Mouse (Mus musculus) midbrain, embryonic 11.5 days (tissue): ENCODE measurements around the gene C1ra. TPM values are rescaled to one million over a fixed set of nuclear protein-coding genes. Genes with fewer than 3 reads are reported as not detected.
"Not testable (repeated sequence)": the region's sequence is repeated elsewhere in the genome, so short reads cannot be mapped to it uniquely, and the experiment has no call there.

Source experiments
- ATAC-seq: fragments of 200-750 bp; cut with Nextera tagmentation; 2 replicates; pipeline ENCODE4 v1.8.0; 2017; ENCODE audit warnings: moderate TSS enrichment, moderate library complexity; ENCODE audit not compliant: low FRiP score
- DNase-seq: peaks from one replicate; pipeline ENCODE4 v3.0.0; 2015; ENCODE audit warnings: low spot score; ENCODE audit errors: missing footprints
- H3K27ac ChIP-seq: fragments of 300-500 bp; sonication (generic); 2 replicates; pipeline ENCODE4 v1.5.1; 2014; ENCODE audit warnings: low read depth, low read length
- H3K27me3 ChIP-seq: fragments of 300-500 bp; sonication (generic); 2 replicates; pipeline ENCODE4 v1.6.1; 2014; ENCODE audit warnings: mild to moderate bottlenecking, low read length, moderate library complexity, mixed read lengths; ENCODE audit not compliant: control insufficient read depth, insufficient read depth
- H3K36me3 ChIP-seq: fragments of 300-500 bp; sonication (generic); 2 replicates; pipeline ENCODE4 v1.6.1; 2014; ENCODE audit warnings: mild to moderate bottlenecking, low read length, moderate library complexity, mixed read lengths; ENCODE audit not compliant: control insufficient read depth, insufficient read depth
- H3K4me1 ChIP-seq: fragments of 300-500 bp; sonication (generic); 2 replicates; pipeline ENCODE4 v1.6.1; 2014; ENCODE audit warnings: low read length; ENCODE audit not compliant: control insufficient read depth, insufficient read depth
- H3K4me2 ChIP-seq: fragments of 300-500 bp; sonication (generic); 2 replicates; pipeline ENCODE4 v1.6.1; 2014; ENCODE audit warnings: mild to moderate bottlenecking, moderate library complexity
- H3K4me3 ChIP-seq: fragments of 300-500 bp; sonication (generic); 2 replicates; pipeline ENCODE4 v1.5.1; 2014; ENCODE audit warnings: low read depth, low read length
- H3K9ac ChIP-seq: fragments of 300-500 bp; sonication (generic); 2 replicates; pipeline ENCODE4 v1.6.1; 2014; ENCODE audit warnings: low read length
- H3K9me3 ChIP-seq: fragments of 300-500 bp; sonication (generic); 2 replicates; pipeline ENCODE4 v1.6.1; 2016; ENCODE audit warnings: low read length; ENCODE audit not compliant: control insufficient read depth
- WGBS: fragments of 180-500 bp; shearing (Covaris S2); extraction: QIAGEN DNeasy Blood & Tissue Kit; methylation state at CpG from one replicate; pipeline ENCODE4 v1.1.7; 2014; 5-methylcytosine and 5-hydroxymethylcytosine counted together
- polyA plus RNA-seq: library from polyadenylated mRNA; unstranded; fragments of >200 nt; fragmentation: Nextera tagmentation; extraction: Ambion mirVana; gene quantifications from 2 replicates; pipeline ENCODE4 v1.2.1, GENCODE M21; 2014

Gene C1ra
- polyA plus RNA-seq, 1 experiment from 2014 or later, result not detected

DNA sequence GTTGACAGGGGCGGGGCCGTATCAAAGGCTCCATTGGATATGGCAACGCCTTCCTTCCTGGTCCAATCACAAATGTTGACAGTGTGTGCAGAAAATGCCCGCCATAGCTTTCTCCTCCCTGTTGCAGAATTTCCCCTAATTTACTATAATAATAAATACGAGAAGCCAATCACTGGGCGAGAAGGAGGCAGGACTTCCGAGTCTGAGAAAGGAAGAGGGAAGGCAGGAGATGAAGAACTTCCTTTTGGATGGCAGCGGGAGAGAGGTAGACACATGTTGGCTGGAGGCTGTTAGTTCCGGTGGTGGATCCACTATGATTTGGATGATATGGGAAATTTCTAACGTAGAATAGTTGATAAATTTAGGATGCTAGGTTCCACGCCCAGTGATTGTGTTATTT is 37.6 kb upstream of the C1ra start:
- Histone ChIP-seq H3K27ac (no peak overlapping the region), H3K27me3 (no peaks in the 10 kb centered on the region), H3K4me2 (no peak overlapping the region), H3K9me3 (no peaks in the 10 kb centered on the region), H3K9ac (no peak overlapping the region), H3K36me3 (no peaks in the 10 kb centered on the region), H3K4me1 (no peaks in the 10 kb centered on the region), H3K4me3 (no peak overlapping the region)
- no peak for DNase-seq
- WGBS, result 88% methylated on average over 11 of the region's 11 CpGs
- ATAC-seq, result no peak

DNA sequence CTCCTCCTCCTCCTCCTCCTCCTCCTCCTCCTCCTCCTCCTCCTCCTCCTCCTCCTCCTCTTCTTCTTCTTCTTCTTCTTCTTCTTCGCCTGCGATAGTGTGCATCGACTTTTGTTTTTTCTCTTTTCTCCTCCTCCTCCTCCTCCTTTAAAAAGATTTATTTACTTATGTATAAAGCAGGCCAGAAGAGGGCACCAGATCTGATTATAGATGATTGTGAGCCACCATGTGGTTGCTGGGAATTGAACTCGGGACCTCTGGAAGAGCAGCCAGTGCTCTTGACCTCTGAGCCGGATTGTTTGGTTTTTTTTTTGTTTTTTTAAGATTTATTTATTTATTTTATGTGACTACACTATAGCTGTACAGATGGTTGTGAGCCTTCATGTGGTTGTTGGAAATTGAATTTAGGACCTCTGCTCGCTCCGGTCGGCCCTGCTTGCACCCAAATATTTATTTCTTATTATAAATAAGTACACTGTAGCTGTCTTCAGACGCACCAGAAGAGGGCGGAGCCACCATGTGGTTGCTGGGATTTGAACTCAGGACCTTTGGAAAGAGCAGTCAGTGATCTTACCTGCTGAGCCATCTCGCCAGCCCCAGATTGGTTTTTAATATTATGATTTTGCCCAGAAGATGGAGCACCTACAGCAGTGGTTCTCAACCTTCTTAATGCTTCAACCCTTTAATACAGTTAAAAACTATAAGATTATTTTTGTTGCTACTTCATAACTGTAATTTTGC is 36.7 kb upstream of the C1ra start:
- 88% methylated on average over 8 of the region's 11 CpGs for WGBS
- H3K4me2 ChIP-seq, result not testable (repeated sequence)

DNA sequence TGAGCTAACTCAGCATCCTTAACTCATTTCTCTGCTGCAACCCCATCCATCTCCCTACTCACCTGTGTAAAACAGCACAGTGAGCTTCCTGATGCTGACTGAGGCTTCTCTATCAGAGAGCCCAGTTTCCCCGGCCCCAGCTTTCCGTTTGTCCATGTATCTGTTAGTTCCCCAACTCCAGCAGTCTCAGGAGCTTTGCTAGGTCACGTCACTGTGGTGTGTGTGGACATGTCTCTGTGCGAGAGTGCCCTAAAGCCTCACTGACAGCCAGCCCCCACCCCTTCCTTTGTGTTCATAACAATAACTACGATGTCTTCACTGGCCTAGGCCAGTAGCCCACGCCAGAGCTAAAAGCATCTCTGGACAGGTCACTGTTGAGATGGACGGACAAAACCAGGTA is 36.0 kb upstream of the C1ra start:
- no peak overlapping the region for H3K27ac ChIP-seq
- 68% methylated on average over 7 of the region's 7 CpGs for WGBS
- H3K9me3 ChIP-seq, result no peaks in the 10 kb centered on the region
- no peaks in the 10 kb centered on the region for H3K36me3 ChIP-seq
- H3K4me2 ChIP-seq, result no peak overlapping the region
- H3K27me3 ChIP-seq, result no peaks in the 10 kb centered on the region
- no peak overlapping the region for H3K9ac ChIP-seq
- ATAC-seq (no peak), DNase-seq (no peak)
- no peaks in the 10 kb centered on the region for H3K4me1 ChIP-seq
- no peak overlapping the region for H3K4me3 ChIP-seq

More for the DNA sequence above, 36.7 kb upstream of the C1ra start:
- not testable (repeated sequence) for H3K9me3 ChIP-seq, DNase-seq, H3K36me3 ChIP-seq, H3K27me3 ChIP-seq, H3K4me3 ChIP-seq, ATAC-seq, H3K27ac ChIP-seq, H3K4me1 ChIP-seq, H3K9ac ChIP-seq

DNA sequence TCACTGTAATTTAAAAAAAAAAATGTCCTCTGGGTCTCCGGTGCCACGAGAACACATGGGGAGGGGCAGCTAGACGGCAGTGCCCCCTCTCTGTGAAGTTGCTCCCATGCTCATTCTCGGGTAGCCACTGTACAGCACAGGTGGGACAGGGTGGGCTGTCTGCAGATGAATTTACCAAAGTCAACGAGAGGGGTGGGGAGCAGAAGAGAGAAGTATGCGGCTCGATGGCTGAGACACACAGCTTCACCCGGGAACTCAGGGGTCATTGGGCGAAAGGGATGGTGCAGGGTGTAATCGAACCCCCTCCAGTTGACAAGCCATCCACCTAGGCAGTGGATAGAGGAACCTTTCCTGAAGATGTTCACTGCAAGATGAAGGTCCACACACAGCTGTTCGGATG is 35.4 kb upstream of the C1ra start:
- WGBS, result 80% methylated on average over 11 of the region's 11 CpGs
- Histone ChIP-seq H3K9me3 (no peaks in the 10 kb centered on the region), H3K4me1 (no peaks in the 10 kb centered on the region), H3K27ac (no peak overlapping the region), H3K4me3 (no peak overlapping the region), H3K36me3 (no peaks in the 10 kb centered on the region), H3K9ac (no peak overlapping the region), H3K27me3 (no peaks in the 10 kb centered on the region), H3K4me2 (no peak overlapping the region)
- ATAC-seq (no peak), DNase-seq (no peak)

DNA sequence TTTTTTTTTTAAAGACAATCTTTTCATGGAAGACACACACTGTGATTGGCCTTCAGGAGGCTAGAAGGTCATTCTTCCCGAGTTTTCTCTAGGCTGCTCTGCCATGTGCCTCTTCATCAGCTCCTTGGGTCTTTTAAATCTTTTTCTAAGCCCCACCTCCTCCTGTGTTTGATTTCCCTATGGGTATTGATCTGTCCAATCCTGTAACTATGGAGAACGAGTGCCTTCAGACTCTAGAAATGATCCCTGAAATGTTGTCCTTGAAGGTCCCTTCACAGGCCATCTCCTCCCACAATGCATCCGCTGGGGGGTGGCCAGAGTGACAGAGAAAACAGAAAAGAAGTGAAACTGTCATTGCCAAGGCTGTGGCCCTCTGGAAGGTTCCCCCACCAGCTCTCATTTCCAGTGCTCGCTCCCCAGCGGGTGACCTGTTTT is 35.0 kb upstream of the C1ra start:
- no peak for ATAC-seq

DNA sequence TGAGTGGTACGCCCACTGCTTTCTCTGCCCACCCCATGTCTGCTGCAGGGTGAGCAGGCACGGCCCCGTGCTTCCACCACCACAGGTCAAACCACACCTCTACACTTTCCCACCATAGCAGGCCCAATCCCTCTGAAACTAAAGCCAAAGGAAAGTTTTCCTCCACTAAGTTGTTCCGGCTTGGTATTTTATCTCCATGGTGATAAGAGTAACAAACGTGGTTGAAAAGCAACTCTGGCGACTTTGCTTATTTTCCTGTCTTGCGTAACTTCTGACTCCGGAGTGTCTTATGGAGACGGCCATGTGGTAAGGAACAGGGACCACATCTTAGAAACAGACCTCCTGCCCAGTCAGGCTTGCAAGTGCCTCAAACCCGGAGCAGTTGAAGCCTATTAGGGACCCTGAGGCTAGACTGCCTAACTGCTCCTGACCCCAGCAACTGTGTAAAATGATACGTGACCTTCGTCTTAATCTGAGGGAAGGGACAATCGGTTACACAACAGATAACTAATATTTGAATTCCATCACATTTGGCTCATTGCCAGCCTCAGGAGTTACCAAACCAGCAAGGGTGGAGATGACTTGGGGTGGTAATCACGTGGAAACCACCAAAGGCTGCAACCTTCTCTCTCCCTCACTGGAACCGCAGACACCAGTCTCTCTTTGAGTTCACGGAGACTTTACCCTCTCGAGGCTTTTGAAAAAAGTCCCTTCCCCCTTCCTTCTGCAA is 34.1 kb upstream of the C1ra start:
- ATAC-seq (no peak), DNase-seq (no peak)
- Histone ChIP-seq H3K4me2 (no peak overlapping the region), H3K4me3 (no peak overlapping the region), H3K36me3 (no peaks in the 10 kb centered on the region), H3K9ac (no peak overlapping the region), H3K9me3 (no peaks in the 10 kb centered on the region), H3K27ac (no peak overlapping the region), H3K27me3 (no peaks in the 10 kb centered on the region), H3K4me1 (no peaks in the 10 kb centered on the region)
- 81% methylated on average over 17 of the region's 17 CpGs for WGBS

More for the DNA sequence above, 35.0 kb upstream of the C1ra start:
- Histone ChIP-seq H3K4me3 (no peak overlapping the region), H3K4me1 (no peaks in the 10 kb centered on the region), H3K9me3 (no peaks in the 10 kb centered on the region), H3K27ac (no peak overlapping the region), H3K9ac (no peak overlapping the region), H3K36me3 (no peaks in the 10 kb centered on the region), H3K27me3 (no peaks in the 10 kb centered on the region), H3K4me2 (no peak overlapping the region)
- no peak for DNase-seq
- 72% methylated on average over 5 of the region's 5 CpGs for WGBS

DNA sequence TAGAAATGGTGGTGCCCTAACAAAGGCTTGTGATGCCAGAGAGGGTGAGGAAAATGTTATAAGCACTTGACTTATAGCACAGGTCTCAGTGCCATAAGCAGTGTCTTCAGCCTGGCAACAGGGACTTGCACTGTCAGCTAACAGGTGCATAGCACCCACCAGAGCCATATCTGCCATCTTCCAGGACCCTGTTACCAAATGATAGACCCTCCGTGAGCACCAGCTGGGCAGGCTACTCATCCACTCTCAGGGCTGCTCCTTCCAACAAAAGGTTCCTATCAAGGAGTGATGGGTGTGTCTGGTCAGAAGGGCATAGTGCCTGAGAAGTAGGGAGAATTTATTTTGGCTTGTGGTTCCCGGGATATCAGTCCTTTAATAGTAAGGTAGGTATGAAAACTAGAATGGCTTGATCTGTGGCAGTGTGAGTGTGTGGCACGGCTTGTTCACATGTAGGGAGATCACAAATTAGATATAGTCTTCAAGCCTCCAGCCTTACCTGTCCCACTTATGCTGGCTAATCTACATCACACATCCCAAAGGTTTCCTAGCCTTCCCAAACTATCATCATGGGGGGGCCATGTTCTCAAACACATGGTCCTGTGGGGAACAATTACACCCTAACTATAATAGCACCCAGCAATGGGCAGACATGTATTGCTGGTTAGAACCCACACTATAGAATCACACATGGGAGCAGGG is 33.2 kb upstream of the C1ra start:
- no peaks in the 10 kb centered on the region for H3K4me1 ChIP-seq
- no peaks in the 10 kb centered on the region for H3K27me3 ChIP-seq
- WGBS, result 87% methylated on average over 3 of the region's 3 CpGs
- no peaks in the 10 kb centered on the region for H3K9me3 ChIP-seq
- ATAC-seq (no peak), DNase-seq (no peak)
- H3K4me2 ChIP-seq, result no peak overlapping the region
- no peak overlapping the region for H3K9ac ChIP-seq
- no peak overlapping the region for H3K27ac ChIP-seq
- no peak overlapping the region for H3K4me3 ChIP-seq
- H3K36me3 ChIP-seq, result no peaks in the 10 kb centered on the region

DNA sequence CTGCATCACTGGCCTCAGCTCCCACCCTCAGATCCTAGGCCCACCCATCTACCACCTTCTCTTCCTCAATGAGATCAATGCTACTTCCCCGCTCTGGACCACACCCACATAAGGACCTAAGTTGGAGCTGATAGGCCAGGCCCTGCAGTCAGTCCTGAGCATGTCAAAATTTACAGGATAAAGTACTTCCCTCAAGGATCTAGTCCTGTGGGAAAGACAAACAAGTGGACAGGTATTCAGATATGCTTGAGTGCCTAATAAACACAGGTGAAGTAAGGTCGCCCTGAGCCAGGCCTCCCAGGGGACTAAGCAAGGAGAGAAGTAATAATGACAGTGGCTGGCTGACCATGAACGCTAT is 32.7 kb upstream of the C1ra start:
- Histone ChIP-seq H3K9ac (no peak overlapping the region), H3K27me3 (no peaks in the 10 kb centered on the region), H3K9me3 (no peaks in the 10 kb centered on the region), H3K4me3 (no peak overlapping the region), H3K36me3 (no peaks in the 10 kb centered on the region), H3K4me1 (no peaks in the 10 kb centered on the region), H3K27ac (no peak overlapping the region), H3K4me2 (no peak overlapping the region)
- DNase-seq, result no peak
- no peak for ATAC-seq
- WGBS, result 89% methylated on average over 3 of the region's 3 CpGs

DNA sequence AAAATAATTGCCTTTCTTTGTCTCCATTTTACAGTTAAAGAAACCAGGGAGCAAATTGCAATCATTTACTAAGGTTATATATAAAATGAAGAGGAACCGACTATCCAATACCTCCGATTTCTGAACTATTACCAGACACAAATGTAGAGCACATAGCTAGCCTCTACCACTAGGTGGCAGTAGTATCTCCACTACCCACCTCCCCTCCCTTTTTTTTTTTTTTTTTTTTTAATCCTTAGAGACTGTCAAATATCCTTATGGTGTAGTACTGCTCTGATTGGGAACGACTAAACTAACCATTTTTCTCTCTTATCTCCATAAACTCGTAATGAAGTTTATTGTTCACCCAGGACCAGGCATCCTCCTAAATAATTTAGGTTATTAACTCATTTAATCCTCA is 31.9 kb upstream of the C1ra start:
- DNase-seq (peak; percentile 84), ATAC-seq (no peak)
- H3K4me1 ChIP-seq, result no peaks in the 10 kb centered on the region
- 57% methylated on average over 4 of the region's 4 CpGs for WGBS
- no peak overlapping the region for H3K4me3 ChIP-seq
- H3K9ac ChIP-seq, result no peak overlapping the region
- no peaks in the 10 kb centered on the region for H3K27me3 ChIP-seq
- no peak overlapping the region for H3K4me2 ChIP-seq
- H3K27ac ChIP-seq, result no peak overlapping the region
- no peaks in the 10 kb centered on the region for H3K36me3 ChIP-seq
- H3K9me3 ChIP-seq, result no peaks in the 10 kb centered on the region
